Mouse (Mus musculus) ES-E14 (cell line): ENCODE data around the gene Fam120a.

Experiments used
- CHD2 ChIP-seq: IDR thresholded peaks from 2 replicates; pipeline ENCODE4 v1.6.1; 2014; ENCODE audit warnings: mild to moderate bottlenecking, low read depth, low read length, inconsistent platforms
- HCFC1 ChIP-seq: IDR thresholded peaks from 2 replicates; pipeline ENCODE4 v1.6.1; 2012; ENCODE audit warnings: low read length, inconsistent platforms, borderline replicate concordance; ENCODE audit not compliant: insufficient read depth
- MAFK ChIP-seq: IDR thresholded peaks from 2 replicates; pipeline ENCODE4 v1.6.1; 2014; ENCODE audit warnings: mild to moderate bottlenecking, low read depth, low read length, inconsistent platforms; ENCODE audit not compliant: insufficient read depth
- ZC3H11A ChIP-seq: IDR thresholded peaks from 2 replicates; pipeline ENCODE4 v1.6.1; 2012; ENCODE audit warnings: low read depth, mild to moderate bottlenecking, inconsistent platforms, low read length, borderline replicate concordance

DNA sequence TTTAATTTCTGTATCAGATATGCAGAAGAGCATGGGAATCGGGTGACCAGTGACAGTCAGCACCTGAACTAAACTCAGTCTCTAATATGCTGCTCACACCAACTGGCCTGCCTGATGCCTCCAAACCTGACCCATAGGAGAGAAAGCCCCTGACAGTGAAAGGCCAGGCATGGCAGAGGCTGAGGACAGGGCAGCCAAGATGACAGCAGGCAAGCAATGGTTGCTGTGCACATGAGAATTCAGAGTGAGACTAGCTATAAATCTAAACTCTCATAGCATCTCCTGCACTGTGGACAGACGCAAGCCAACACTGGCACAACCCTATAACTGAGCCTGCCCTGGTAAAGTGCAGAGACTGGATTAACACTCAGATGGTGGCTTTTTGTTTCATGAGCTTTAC lies 117.5 kb downstream of the Fam120a start:
- TF ChIP-seq MAFK: no peak
- no peak for TF ChIP-seq HCFC1
- no peak for TF ChIP-seq CHD2
- TF ChIP-seq ZC3H11A: no peak
